Mouse (Mus musculus): ENCODE measurements at regions not wholly inside any gene's neighbourhood (a gene's known extent, or its start where the extent isn't known, plus 50 kb on each side); places are given as distances from the start of the nearest gene placed in this dataset.

GRCm38 (mm10) chr8:8334515-8334914 is 326.5 kb downstream of the Efnb2 start:
- TF ChIP-seq HCFC1 (IDR thresholded peaks at IDR 0.05; ENCODE audit: borderline replicate concordance, insufficient read depth, low read length) (no peak), CHD2 (IDR thresholded peaks at IDR 0.05; ENCODE audit: low read depth, low read length) (no peak), ZNF384 (IDR thresholded peaks at IDR 0.05; ENCODE audit: low read depth, low read length) (no peak), ZC3H11A (IDR thresholded peaks at IDR 0.05; ENCODE audit: borderline replicate concordance, low read depth, low read length) (no peak)

Data from ES-E14 (cell line).